Mouse (Mus musculus) NIH3T3 (cell line): ENCODE data around the gene Smco4.
"Not testable (repeated sequence)": the region's sequence is repeated elsewhere in the genome, so short reads cannot be mapped to it uniquely, and the experiment has no call there.

Experiments used
- DNase-seq: peaks from one replicate; pipeline ENCODE4 v3.0.0-alpha.2; 2012; ENCODE audit warnings: low read depth

Gene Smco4

GRCm38 (mm10) chr9:15493235-15493924 is at the start of gene Smco4:
Smco4 (plus strand) TSS chr9:15493432.
- peak; percentile 77 for DNase-seq

GRCm38 (mm10) chr9:15447397-15447796 is 45.8 kb upstream of the Smco4 start:
- no peak for DNase-seq

DNA sequence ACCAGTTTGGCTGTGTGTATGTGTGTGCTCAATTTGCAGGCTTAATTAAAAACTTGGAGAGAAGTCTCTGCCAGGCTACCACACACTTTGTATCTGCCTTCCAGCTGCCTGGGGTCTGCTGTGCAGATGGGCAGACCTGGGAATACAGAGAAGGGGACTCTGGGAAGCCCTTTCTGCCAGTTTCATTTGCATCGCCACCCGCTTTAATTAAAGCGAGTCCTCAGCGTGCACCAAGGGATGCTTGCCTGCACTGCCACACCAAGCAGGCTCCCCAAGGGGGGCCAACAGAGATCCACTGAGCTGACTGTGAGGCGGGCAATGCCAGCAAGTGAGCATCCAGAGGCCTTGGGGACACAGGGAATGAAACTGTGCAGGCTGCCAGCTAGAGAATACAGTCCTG is 42.3 kb upstream of the Smco4 start:
- DNase-seq = no peak

GRCm38 (mm10) chr9:15472256-15472655 is 21.0 kb upstream of the Smco4 start:
- no peak for DNase-seq

- no peak for DNase-seq
Measured at GRCm38 (mm10) chr9:15473206-15473605, 20.0 kb upstream of the Smco4 start.

DNA sequence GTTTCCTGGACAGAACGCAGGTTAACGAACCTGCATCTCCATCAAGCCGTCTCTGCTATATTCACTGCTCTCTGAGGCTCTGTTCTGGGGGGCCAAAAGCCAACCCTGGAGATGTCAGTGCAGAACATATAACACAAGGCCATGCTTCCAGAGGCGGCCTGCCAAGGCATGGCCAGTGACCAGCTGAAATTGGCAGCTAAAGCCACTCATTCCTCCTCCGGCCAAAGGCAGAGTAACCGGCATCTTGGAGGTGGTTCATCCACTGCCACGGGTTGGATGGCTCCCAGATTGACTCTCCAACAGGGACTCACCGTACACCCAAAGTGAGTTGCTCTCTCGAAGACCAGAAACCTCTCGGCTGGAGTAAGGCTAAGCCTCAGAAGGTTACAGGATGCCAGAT is 15.7 kb upstream of the Smco4 start:
- no peak for DNase-seq

- no peak for DNase-seq
Measured at GRCm38 (mm10) chr9:15487682-15488424, 5.4 kb upstream of the Smco4 start.

GRCm38 (mm10) chr9:15489293-15489692 is 3.9 kb upstream of the Smco4 start:
- DNase-seq = no peak

GRCm38 (mm10) chr9:15490331-15491100 is 2.7 kb upstream of the Smco4 start:
- DNase-seq = no peak

GRCm38 (mm10) chr9:15491686-15492085 is 1.5 kb upstream of the Smco4 start:
- no peak for DNase-seq

GRCm38 (mm10) chr9:15492401-15492800 is 831 bp upstream of the Smco4 start:
- DNase-seq = no peak

GRCm38 (mm10) chr9:15493925-15494558 is 810 bp downstream of the Smco4 start:
- peak; percentile 82 for DNase-seq

- DNase-seq = not testable (repeated sequence)
Measured at GRCm38 (mm10) chr9:15495281-15495680, 2.0 kb downstream of the Smco4 start.

- DNase-seq = peak; percentile 46
Measured at GRCm38 (mm10) chr9:15495921-15496577, 2.8 kb downstream of the Smco4 start.

DNA sequence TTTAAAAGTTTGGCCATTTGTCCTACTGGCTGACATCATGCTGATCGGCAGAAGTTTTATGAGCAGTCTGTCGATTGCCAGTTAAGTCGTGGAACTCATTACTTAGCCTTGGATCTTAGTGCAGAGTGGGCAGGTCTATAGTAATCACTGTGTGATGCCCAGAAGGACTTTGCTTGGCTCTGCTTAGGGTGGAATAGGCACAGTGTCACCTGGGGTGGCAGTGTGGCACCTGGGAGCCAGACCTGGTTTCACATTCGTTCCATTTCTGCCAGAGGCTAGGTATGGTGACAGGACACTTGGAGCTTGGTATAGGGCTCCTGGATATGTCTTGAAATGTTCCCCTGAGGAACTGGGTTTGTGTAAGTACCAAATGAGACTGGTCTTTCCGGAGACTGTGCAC is 6.8 kb downstream of the Smco4 start:
- DNase-seq = no peak

DNA sequence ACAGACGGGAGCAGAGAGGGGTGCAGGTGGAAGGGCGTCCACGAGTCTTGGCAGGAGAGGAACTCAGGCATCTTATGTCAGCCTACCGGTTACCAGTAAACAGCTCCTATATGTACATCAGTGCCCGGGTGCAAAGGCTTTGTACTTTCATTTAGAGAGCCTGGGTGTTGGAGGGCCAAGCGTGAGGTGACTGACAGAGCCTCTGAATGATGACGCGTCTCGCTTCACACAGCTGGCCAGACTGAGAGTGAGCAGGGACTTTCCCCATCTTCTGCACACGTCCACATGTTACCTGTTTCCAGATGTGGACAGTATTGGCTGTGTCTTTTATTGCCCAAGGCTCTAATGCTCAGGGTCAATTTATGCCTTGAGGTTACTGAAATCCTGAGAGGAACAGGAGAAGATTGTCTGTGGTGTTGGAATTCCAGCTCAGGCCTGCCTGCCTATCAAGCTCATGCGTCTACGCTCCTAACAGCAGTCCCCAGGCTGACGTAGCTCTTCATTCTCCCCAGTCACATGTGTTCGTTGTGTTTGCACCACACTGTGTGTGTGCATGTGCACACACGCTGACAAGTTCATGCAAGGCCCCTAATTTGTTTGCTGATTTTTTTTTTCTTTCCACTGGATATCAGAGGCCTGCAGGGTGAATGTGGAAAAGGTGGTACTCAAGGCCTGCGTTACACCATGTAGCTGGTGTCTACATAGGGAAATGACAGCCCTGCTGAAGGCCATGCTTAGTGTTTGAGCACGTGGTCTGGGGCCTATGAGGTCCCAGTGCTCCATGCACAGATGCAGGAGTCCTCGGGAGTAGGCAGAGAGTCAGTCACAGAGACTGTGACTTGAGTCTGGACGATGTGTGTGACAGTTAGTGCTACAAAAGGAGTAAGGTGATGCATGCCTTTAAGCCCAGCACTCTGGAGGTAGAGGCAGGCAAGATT is 8.4 kb downstream of the Smco4 start:
- DNase-seq = peak; percentile 20

GRCm38 (mm10) chr9:15502476-15502875 is 9.2 kb downstream of the Smco4 start:
- DNase-seq = no peak

DNA sequence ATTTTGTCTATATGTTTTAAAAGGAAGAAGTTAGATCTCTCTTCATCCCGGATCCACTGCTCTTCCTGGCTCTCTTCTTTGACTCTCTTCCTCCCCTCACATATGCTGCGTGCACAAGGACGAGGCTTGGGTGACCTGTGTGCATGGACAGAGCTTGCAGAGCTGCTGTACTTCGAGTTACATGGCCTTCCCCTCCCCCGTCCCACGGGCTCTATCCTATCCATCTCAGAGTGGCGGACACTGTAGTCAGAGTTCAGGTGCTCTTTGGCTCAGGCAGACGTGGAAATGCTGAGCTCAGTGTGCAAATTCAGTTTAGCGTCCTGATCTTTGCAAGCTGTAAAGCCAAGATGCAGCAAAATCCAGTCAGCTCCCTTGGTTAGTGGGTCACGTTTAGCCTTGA is 10.1 kb downstream of the Smco4 start:
- no peak for DNase-seq

GRCm38 (mm10) chr9:15503827-15504226 is 10.6 kb downstream of the Smco4 start:
- DNase-seq = no peak

DNA sequence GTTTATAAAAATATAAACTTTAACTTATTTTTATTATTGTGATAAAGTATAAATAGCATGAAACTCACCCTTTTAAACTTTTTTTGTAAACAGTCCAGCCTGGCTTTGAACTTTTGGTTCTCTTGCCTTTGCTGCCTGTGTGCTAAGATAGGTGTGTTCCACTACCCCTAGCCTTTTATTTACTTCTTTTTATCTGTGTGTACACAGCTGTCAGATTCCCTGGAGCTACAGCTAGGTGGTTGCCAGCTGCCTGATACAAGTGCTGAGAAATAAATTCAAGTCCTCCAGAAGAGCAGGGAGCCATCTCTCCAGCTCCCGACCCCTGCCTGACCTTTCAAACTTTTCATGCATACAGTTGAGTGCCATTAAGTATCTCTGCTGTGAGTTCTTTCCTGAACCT is 12.1 kb downstream of the Smco4 start:
- no peak for DNase-seq

- no peak for DNase-seq
Measured at GRCm38 (mm10) chr9:15506863-15507262, 13.6 kb downstream of the Smco4 start.
